Mouse (Mus musculus) MEL (cell line): Measurements from ENCODE around the gene Tex9.

Experiments
- BHLHE40 ChIP-seq: IDR thresholded peaks from 2 replicates; pipeline ENCODE4 v1.6.1; 2012; ENCODE audit warnings: low read depth, mild to moderate bottlenecking, inconsistent platforms, low read length, improper control_type of control experiment, borderline replicate concordance
- CHD2 ChIP-seq: IDR thresholded peaks from 2 replicates; pipeline ENCODE4 v1.6.1; 2011; ENCODE audit warnings: low read length, improper control_type of control experiment
- CTCF ChIP-seq, 3 experiments: IDR thresholded peaks in 2 of 3; conservative IDR thresholded peaks in 1 of 3; 2 replicates each; pipeline ENCODE4 v1.5.1; 2011 to 2012; ENCODE audit warnings: low read length in 3 of 3, low read depth in 2 of 3, mild to moderate bottlenecking in 2 of 3, improper control_type of control experiment in 1 of 3, inconsistent platforms in 1 of 3, mixed read lengths in 1 of 3, moderate library complexity in 1 of 3; ENCODE audit not compliant: control insufficient read depth in 1 of 3, insufficient read depth in 1 of 3, poor library complexity in 1 of 3, severe bottlenecking in 1 of 3
- MAX ChIP-seq: IDR thresholded peaks from 2 replicates; pipeline ENCODE4 v1.6.1; 2011; ENCODE audit warnings: low read length, improper control_type of control experiment
- MAZ ChIP-seq: IDR thresholded peaks from 2 replicates; pipeline ENCODE4 v1.6.1; 2012; ENCODE audit warnings: low read depth, mild to moderate bottlenecking, inconsistent platforms, low read length, improper control_type of control experiment
- MEF2A ChIP-seq: IDR thresholded peaks from 2 replicates; pipeline ENCODE4 v1.6.1; 2014; ENCODE audit warnings: low read depth, mild to moderate bottlenecking, inconsistent platforms, low read length, improper control_type of control experiment; ENCODE audit not compliant: poor library complexity, insufficient replicate concordance, severe bottlenecking; ENCODE audit errors: extremely low read depth
- NRF1 ChIP-seq: IDR thresholded peaks from 2 replicates; pipeline ENCODE4 v1.6.1; 2014; ENCODE audit warnings: low read depth, mild to moderate bottlenecking, inconsistent platforms, low read length, improper control_type of control experiment, moderate library complexity; ENCODE audit not compliant: poor library complexity, insufficient read depth, severe bottlenecking
- POLR2A ChIP-seq, 2 experiments: IDR thresholded peaks; 2 replicates each; pipeline ENCODE4 v1.6.1; 2011 to 2012; ENCODE audit warnings: low read length in 2 of 2, mild to moderate bottlenecking in 2 of 2, control low read depth in 1 of 2, improper control_type of control experiment in 1 of 2, low read depth in 1 of 2, moderate library complexity in 1 of 2; ENCODE audit not compliant: control insufficient read depth in 1 of 2, insufficient read depth in 1 of 2, poor library complexity in 1 of 2
- TAL1 ChIP-seq: IDR thresholded peaks from 2 replicates; pipeline ENCODE4 v1.6.1; 2012; ENCODE audit warnings: mild to moderate bottlenecking, inconsistent platforms, low read length, moderate library complexity, mixed read lengths
- ZMIZ1 ChIP-seq: IDR thresholded peaks from 2 replicates; pipeline ENCODE4 v1.6.1; 2012; ENCODE audit warnings: low read depth, mild to moderate bottlenecking, inconsistent platforms, low read length, improper control_type of control experiment, moderate library complexity

- no peak for TF ChIP-seq MAZ
- no peak for TF ChIP-seq MAX
- TF ChIP-seq POLR2A (IDR thresholded peaks at IDR 0.05; ENCODE audit: control insufficient read depth in 1 of 2, insufficient read depth in 1 of 2, low read depth in 1 of 2, low read length in 2 of 2, poor library complexity in 1 of 2): no peak
- TF ChIP-seq CHD2: no peak
- no peak for TF ChIP-seq CTCF (IDR thresholded peaks at IDR 0.05 in 2 of 3, conservative IDR thresholded peaks at IDR 0.05 in 1 of 3; ENCODE audit: control insufficient read depth in 1 of 3, insufficient read depth in 1 of 3, low read depth in 2 of 3, low read length in 3 of 3, poor library complexity in 1 of 3, severe bottlenecking in 1 of 3)
- TF ChIP-seq MEF2A: no peak
- TF ChIP-seq ZMIZ1: no peak
- no peak for TF ChIP-seq TAL1
- TF ChIP-seq NRF1: no peak
- TF ChIP-seq BHLHE40: no peak
These were observed 2.9 kb downstream of the Tex9 start for GRCm38 (mm10) chr9:72489131-72489530.
